Mouse (Mus musculus) liver, embryonic 14.5 days (tissue): Measurements from ENCODE around the gene Efcc1.

Experiments
- CTCF ChIP-seq: IDR thresholded peaks from 2 replicates; pipeline ENCODE4 v1.5.1; 2016; ENCODE audit warnings: antibody characterized with exemption, low read depth, control low read depth
- EP300 ChIP-seq: IDR thresholded peaks from 2 replicates; pipeline ENCODE4 v1.6.1; 2016; ENCODE audit warnings: antibody characterized with exemption, low read depth

DNA sequence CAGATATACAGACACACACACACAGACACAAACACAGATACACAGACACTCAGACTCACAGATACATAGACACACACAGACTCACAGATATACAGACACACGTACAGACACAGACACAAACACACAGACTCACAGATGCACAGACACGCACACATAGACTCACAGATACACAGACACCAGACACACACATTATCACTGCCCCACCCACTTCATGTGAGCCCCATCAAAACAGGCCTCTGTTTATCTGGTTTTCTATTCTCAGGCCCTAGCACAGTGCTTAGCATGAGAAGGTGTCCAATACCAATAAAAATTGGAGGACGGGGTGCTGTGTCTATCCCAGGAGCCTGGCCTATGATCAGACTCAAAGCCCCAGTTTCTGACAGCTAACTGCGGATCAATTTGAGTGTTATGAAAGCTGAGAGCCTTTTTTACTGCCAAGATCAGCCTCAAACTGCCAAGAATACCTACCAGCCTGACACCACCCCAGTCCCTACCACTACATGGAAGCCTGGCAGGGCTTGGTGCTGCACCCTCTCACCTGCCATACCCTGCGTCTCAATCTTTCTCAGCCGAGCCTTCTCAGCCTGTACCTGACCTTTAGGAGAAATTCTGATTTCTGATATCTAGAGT lies 65.7 kb downstream of the Efcc1 start:
- no peak for TF ChIP-seq CTCF
- TF ChIP-seq EP300 = no peak
